Mouse (Mus musculus) MEL (cell line): ENCODE data around the gene Cela1. TPM values are rescaled to one million over a fixed set of nuclear protein-coding genes. Genes with fewer than 3 reads are reported as not detected.
A peak's percentile ranks its signal among the peaks of the same experiment; 100 is the strongest.

Experiments used
- DNase-seq: peaks from one replicate; pipeline ENCODE4 v3.0.0; 2011; ENCODE audit warnings: low read depth, low spot score
- H3K27ac ChIP-seq: 2 replicates; pipeline ENCODE4 v1.5.1; 2012; ENCODE audit warnings: low read depth, mild to moderate bottlenecking, control low read depth, low read length, moderate library complexity; ENCODE audit not compliant: control insufficient read depth
- H3K27me3 ChIP-seq, 2 experiments: fragments of 150-350 bp in 1 of 2; sonication (generic) in 1 of 2; 2 replicates each; pipeline ENCODE4 v1.6.1; 2012; ENCODE audit warnings: low read length in 2 of 2, mild to moderate bottlenecking in 2 of 2, improper control_type of control experiment in 1 of 2, moderate library complexity in 1 of 2; ENCODE audit not compliant: insufficient read depth in 2 of 2, control insufficient read depth in 1 of 2
- H3K36me3 ChIP-seq, 2 experiments: 2 replicates each; pipeline ENCODE4 v1.6.1; 2012 to 2014; ENCODE audit warnings: low read length in 2 of 2, improper control_type of control experiment in 1 of 2, inconsistent platforms in 1 of 2, mild to moderate bottlenecking in 1 of 2; ENCODE audit not compliant: insufficient read depth in 2 of 2, control insufficient read depth in 1 of 2
- H3K4me1 ChIP-seq, 2 experiments: fragments of 150-350 bp in 1 of 2; sonication (generic) in 1 of 2; 2 replicates each; pipeline ENCODE4 v1.6.1; 2012; ENCODE audit warnings: low read length in 2 of 2, improper control_type of control experiment in 1 of 2, mild to moderate bottlenecking in 1 of 2; ENCODE audit not compliant: insufficient read depth in 2 of 2, control insufficient read depth in 1 of 2
- H3K4me3 ChIP-seq, 2 experiments: fragments of 150-350 bp in 1 of 2; sonication (generic) in 1 of 2; 2 replicates each; pipeline ENCODE4 v1.5.1; 2012; ENCODE audit warnings: low read depth in 2 of 2, low read length in 2 of 2, mild to moderate bottlenecking in 2 of 2, moderate library complexity in 2 of 2, control low read depth in 1 of 2, improper control_type of control experiment in 1 of 2; ENCODE audit not compliant: control insufficient read depth in 1 of 2, insufficient read depth in 1 of 2
- H3K79me2 ChIP-seq: 2 replicates; pipeline ENCODE4 v1.6.1; 2012; ENCODE audit warnings: mild to moderate bottlenecking, low read length, moderate library complexity; ENCODE audit not compliant: control insufficient read depth, poor library complexity, insufficient read depth
- H3K9ac ChIP-seq: 2 replicates; pipeline ENCODE4 v1.6.1; 2012; ENCODE audit warnings: low read depth, mild to moderate bottlenecking, control low read depth, low read length, moderate library complexity; ENCODE audit not compliant: control insufficient read depth, poor library complexity, severe bottlenecking
- H3K9me3 ChIP-seq: fragments of 150-350 bp; sonication (generic); replicated peaks from 2 replicates; pipeline ENCODE4 v1.6.1; 2012; ENCODE audit warnings: mild to moderate bottlenecking, low read length, improper control_type of control experiment, moderate library complexity; ENCODE audit not compliant: insufficient read depth
- BHLHE40 ChIP-seq: IDR thresholded peaks from 2 replicates; pipeline ENCODE4 v1.6.1; 2012; ENCODE audit warnings: low read depth, mild to moderate bottlenecking, inconsistent platforms, low read length, improper control_type of control experiment, borderline replicate concordance
- CHD1 ChIP-seq: IDR thresholded peaks from 2 replicates; pipeline ENCODE4 v1.6.1; 2012; ENCODE audit warnings: low read depth, mild to moderate bottlenecking, inconsistent platforms, low read length, improper control_type of control experiment
- CHD2 ChIP-seq: IDR thresholded peaks from 2 replicates; pipeline ENCODE4 v1.6.1; 2011; ENCODE audit warnings: low read length, improper control_type of control experiment
- E2F4 ChIP-seq: IDR thresholded peaks from 2 replicates; pipeline ENCODE4 v1.6.1; 2011; ENCODE audit warnings: low read depth, low read length, improper control_type of control experiment, borderline replicate concordance
- ELF1 ChIP-seq: IDR thresholded peaks from 2 replicates; pipeline ENCODE4 v1.6.1; 2014; ENCODE audit warnings: low read depth, mild to moderate bottlenecking, inconsistent platforms, low read length, improper control_type of control experiment, moderate library complexity
- EP300 ChIP-seq, 2 experiments: IDR thresholded peaks; 2 replicates each; pipeline ENCODE4 v1.6.1; 2011; ENCODE audit warnings: improper control_type of control experiment in 2 of 2, low read length in 2 of 2, low read depth in 1 of 2, mild to moderate bottlenecking in 1 of 2
- ETS1 ChIP-seq: IDR thresholded peaks from 2 replicates; pipeline ENCODE4 v1.6.1; 2012; ENCODE audit warnings: low read depth, mild to moderate bottlenecking, inconsistent platforms, low read length, improper control_type of control experiment, moderate library complexity
- GABPA ChIP-seq: IDR thresholded peaks from 2 replicates; pipeline ENCODE4 v1.6.1; 2012; ENCODE audit warnings: low read depth, mild to moderate bottlenecking, inconsistent platforms, low read length, improper control_type of control experiment, moderate library complexity
- GATA1 ChIP-seq: IDR thresholded peaks from 2 replicates; pipeline ENCODE4 v1.6.1; 2011; ENCODE audit warnings: low read depth, low read length, improper control_type of control experiment
- HCFC1 ChIP-seq: IDR thresholded peaks from 2 replicates; pipeline ENCODE4 v1.6.1; 2012; ENCODE audit warnings: low read depth, mild to moderate bottlenecking, inconsistent platforms, low read length, improper control_type of control experiment, moderate library complexity
- MXI1 ChIP-seq: IDR thresholded peaks from 2 replicates; pipeline ENCODE4 v1.6.1; 2011; ENCODE audit warnings: mild to moderate bottlenecking, low read depth, low read length, improper control_type of control experiment
- MYB ChIP-seq: IDR thresholded peaks from 2 replicates; pipeline ENCODE4 v1.6.1; 2011; ENCODE audit warnings: mild to moderate bottlenecking, low read depth, low read length, improper control_type of control experiment
- MYC ChIP-seq: IDR thresholded peaks from 2 replicates; pipeline ENCODE4 v1.6.1; 2011; ENCODE audit warnings: low read depth, mild to moderate bottlenecking, low read length, improper control_type of control experiment, moderate library complexity
- NELFE ChIP-seq: IDR thresholded peaks from 2 replicates; pipeline ENCODE4 v1.6.1; 2011; ENCODE audit warnings: low read depth, low read length, improper control_type of control experiment
- NRF1 ChIP-seq: IDR thresholded peaks from 2 replicates; pipeline ENCODE4 v1.6.1; 2014; ENCODE audit warnings: low read depth, mild to moderate bottlenecking, inconsistent platforms, low read length, improper control_type of control experiment, moderate library complexity; ENCODE audit not compliant: poor library complexity, insufficient read depth, severe bottlenecking
- POLR2A ChIP-seq, 2 experiments: IDR thresholded peaks; 2 replicates each; pipeline ENCODE4 v1.6.1; 2011 to 2012; ENCODE audit warnings: low read length in 2 of 2, mild to moderate bottlenecking in 2 of 2, control low read depth in 1 of 2, improper control_type of control experiment in 1 of 2, low read depth in 1 of 2, moderate library complexity in 1 of 2; ENCODE audit not compliant: control insufficient read depth in 1 of 2, insufficient read depth in 1 of 2, poor library complexity in 1 of 2
- POLR2AphosphoS2 ChIP-seq: IDR thresholded peaks from 2 replicates; pipeline ENCODE4 v1.6.1; 2011; ENCODE audit warnings: low read length, improper control_type of control experiment
- RAD21 ChIP-seq: IDR thresholded peaks from 2 replicates; pipeline ENCODE4 v1.6.1; 2011; ENCODE audit warnings: mild to moderate bottlenecking, low read depth, low read length, improper control_type of control experiment
- RCOR1 ChIP-seq: IDR thresholded peaks from 2 replicates; pipeline ENCODE4 v1.6.1; 2012; ENCODE audit warnings: low read depth, mild to moderate bottlenecking, inconsistent platforms, low read length, improper control_type of control experiment
- SIN3A ChIP-seq: IDR thresholded peaks from 2 replicates; pipeline ENCODE4 v1.6.1; 2012; ENCODE audit warnings: low read length, improper control_type of control experiment, inconsistent platforms
- TAL1 ChIP-seq: IDR thresholded peaks from 2 replicates; pipeline ENCODE4 v1.6.1; 2012; ENCODE audit warnings: mild to moderate bottlenecking, inconsistent platforms, low read length, moderate library complexity, mixed read lengths
- TBP ChIP-seq: IDR thresholded peaks from 2 replicates; pipeline ENCODE4 v1.8.0; 2011; ENCODE audit warnings: low read depth, low read length, improper control_type of control experiment
- TCF12 ChIP-seq: IDR thresholded peaks from 2 replicates; pipeline ENCODE4 v1.6.1; 2014; ENCODE audit warnings: low read depth, mild to moderate bottlenecking, inconsistent platforms, low read length, improper control_type of control experiment, moderate library complexity
- UBTF ChIP-seq: IDR thresholded peaks from 2 replicates; pipeline ENCODE4 v1.6.1; 2012; ENCODE audit warnings: low read depth, mild to moderate bottlenecking, inconsistent platforms, low read length, improper control_type of control experiment, moderate library complexity, borderline replicate concordance; ENCODE audit not compliant: insufficient read depth
- USF1 ChIP-seq: IDR thresholded peaks from 2 replicates; pipeline ENCODE4 v1.6.1; 2014; ENCODE audit warnings: low read depth, mild to moderate bottlenecking, inconsistent platforms, low read length, improper control_type of control experiment, moderate library complexity
- ZMIZ1 ChIP-seq: IDR thresholded peaks from 2 replicates; pipeline ENCODE4 v1.6.1; 2012; ENCODE audit warnings: low read depth, mild to moderate bottlenecking, inconsistent platforms, low read length, improper control_type of control experiment, moderate library complexity
- ZNF384 ChIP-seq: IDR thresholded peaks from 2 replicates; pipeline ENCODE4 v1.6.1; 2012; ENCODE audit warnings: low read depth, mild to moderate bottlenecking, inconsistent platforms, low read length, improper control_type of control experiment
- polyA plus RNA-seq, 2 experiments: library from polyadenylated mRNA; stranded (reverse) in 1 of 2; unstranded in 1 of 2; fragments of >175 nt in 1 of 2; fragments of >200 nt in 1 of 2; gene quantifications; 2 replicates each; pipeline versions ENCODE4 v1.2.1 to v1.2.4; 2012; ENCODE audit warnings: low replicate concordance in 2 of 2, low read depth in 1 of 2; ENCODE audit not compliant: insufficient read length in 2 of 2, insufficient read depth in 1 of 2, missing spikeins in 1 of 2
- total RNA-seq: library from RNA; depleted of rRNA; stranded (reverse); fragments of 300-350 nt; gene quantifications from 2 replicates; pipeline ENCODE4 v1.2.3, GENCODE M21; 2012

Gene Cela1
- total and polyA plus RNA-seq, 3 experiments: 51.4 to 60.3 TPM; not detected in 1

DNA sequence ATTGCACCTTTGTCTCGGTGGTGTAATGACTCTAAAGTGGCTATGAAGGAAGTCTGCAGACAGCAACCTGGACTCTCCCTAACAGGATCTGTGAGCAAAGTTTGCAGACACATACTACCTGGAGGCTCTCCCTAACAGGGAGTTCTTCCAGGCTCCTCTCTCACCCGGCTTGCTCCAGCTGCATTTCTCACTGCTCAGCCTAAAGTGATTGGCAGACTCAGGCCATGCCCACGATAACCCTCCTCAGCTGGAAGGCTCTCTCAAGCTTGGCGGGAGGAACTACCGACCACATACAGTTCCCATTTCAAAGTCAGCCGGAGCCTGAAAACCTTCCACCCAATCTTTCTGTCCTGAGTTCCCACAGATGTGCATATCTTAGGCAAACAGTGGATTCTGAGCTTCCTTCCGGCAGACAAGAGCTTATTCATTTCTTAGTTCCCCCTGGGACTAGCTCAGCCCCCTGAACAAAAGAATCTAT lies 21.5 kb downstream of the Cela1 start (continued):
- no peak for TF ChIP-seq UBTF
- peak; percentile 87 for TF ChIP-seq RCOR1
- TF ChIP-seq POLR2A (IDR thresholded peaks at IDR 0.05; ENCODE audit: control insufficient read depth in 1 of 2, insufficient read depth in 1 of 2, low read depth in 1 of 2, low read length in 2 of 2, poor library complexity in 1 of 2): peak in 1 of 2 experiments; percentile 49; a peak in 1 of 4 replicates
- no peak for TF ChIP-seq RAD21
- no peak for TF ChIP-seq CHD2
- peak; percentile 91 for TF ChIP-seq TAL1
- TF ChIP-seq POLR2AphosphoS2: 0 out of 2 replicates have a peak, but pooled peaks have one; percentile 23
- peak; percentile 92 for TF ChIP-seq E2F4
- TF ChIP-seq SIN3A: peak; percentile 93
- TF ChIP-seq MYB: no peak
- peak; percentile 86 to 92 for TF ChIP-seq EP300 (IDR thresholded peaks at IDR 0.05; ENCODE audit: low read depth in 1 of 2, low read length in 2 of 2)
- TF ChIP-seq ELF1: no peak
- TF ChIP-seq, all 39 proteins: peak for 15

DNA sequence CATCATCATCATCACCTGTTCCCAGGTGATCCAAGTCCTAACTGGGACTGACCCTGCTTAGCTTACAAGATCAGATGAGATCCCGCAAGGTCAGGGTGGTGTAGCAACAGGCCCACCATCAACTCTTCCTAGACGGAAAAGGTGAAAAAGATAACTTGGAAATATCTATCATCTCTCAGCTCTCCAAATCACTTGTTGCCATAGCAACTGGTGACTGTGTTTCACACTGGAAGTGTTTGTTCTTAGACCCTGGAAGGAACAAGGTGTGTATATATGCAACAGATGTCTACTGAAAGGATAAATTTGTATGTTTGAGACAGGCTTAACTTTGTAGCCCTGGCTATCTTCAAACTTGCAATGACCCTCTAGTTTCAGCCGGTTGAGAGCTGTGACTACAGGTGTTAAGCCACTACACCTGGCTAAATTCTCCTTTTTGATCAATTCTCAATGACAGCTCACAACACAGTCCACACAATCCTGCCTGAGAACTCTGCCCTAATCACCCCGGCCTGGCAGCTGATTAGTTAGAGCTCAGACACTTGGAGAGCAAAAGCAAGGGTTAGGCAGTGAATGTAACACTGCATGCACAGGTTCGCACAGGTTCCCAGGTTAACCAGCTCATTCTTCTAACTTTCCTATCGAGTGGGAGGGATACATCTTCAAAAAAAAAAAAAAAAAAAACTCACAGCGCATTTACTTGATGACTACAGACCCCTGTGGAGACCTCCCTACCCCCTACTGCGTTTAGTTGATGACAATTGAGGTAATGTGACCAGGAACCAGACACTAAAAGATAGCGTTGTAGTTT lies 22.1 kb downstream of the Cela1 start:
- H3K36me3 ChIP-seq: peaks cover 6 to 37% of the 10 kb centered on the region in 2 experiments; a peak in 3 of 4 replicates
- peaks cover 38% of the 10 kb centered on the region for H3K79me2 ChIP-seq
- H3K9ac ChIP-seq: peak overlapping the region; percentile 26
- H3K4me3 ChIP-seq: peak overlapping the region; percentile 2 to 25
- no peaks in the 10 kb centered on the region for H3K27me3 ChIP-seq
- peak; percentile 41 for DNase-seq
- TF ChIP-seq MXI1 (no peak; the same call in 1 of the 2 replicates), NRF1 (no peak), ZNF384 (peak; percentile 65), GATA1 (0 out of 2 replicates have a peak, but pooled peaks have one; percentile 2)
- TF ChIP-seq, all 39 proteins: peak for 2
- Histone ChIP-seq H3K9me3 (no peaks in the 10 kb centered on the region), H3K4me1 (peaks cover 26 to 45% of the 10 kb centered on the region in 2 experiments), H3K27ac (peak overlapping the region; percentile 79)

GRCm38 (mm10) chr15:100664813-100665274 lies 22.9 kb downstream of the Cela1 start:
- Histone ChIP-seq H3K9ac (no peak overlapping the region), H3K36me3 (peaks cover 9 to 35% of the 10 kb centered on the region in 2 experiments), H3K4me1 (peaks cover 26 to 44% of the 10 kb centered on the region in 2 experiments), H3K27ac (peak overlapping the region; percentile 18; the same call in 1 of the 2 replicates), H3K27me3 (no peaks in the 10 kb centered on the region), H3K4me3 (no peak overlapping the region), H3K9me3 (no peaks in the 10 kb centered on the region), H3K79me2 (peaks cover 38% of the 10 kb centered on the region)
- DNase-seq: peak; percentile 75
- TF ChIP-seq BHLHE40 (no peak), ZMIZ1 (no peak), HCFC1 (no peak), USF1 (no peak), TCF12 (no peak), CHD1 (no peak), GABPA (no peak), NRF1 (no peak), ZNF384 (no peak), TBP (peak; percentile 70; the same call in 1 of the 2 replicates), RAD21 (no peak), SIN3A (peak; percentile 52), NELFE (no peak), ETS1 (peak; percentile 36; the same call in 1 of the 2 replicates), MYC (0 out of 2 replicates have a peak, but pooled peaks have one; percentile 42), MYB (no peak), MXI1 (no peak), POLR2A (IDR thresholded peaks at IDR 0.05; ENCODE audit: control insufficient read depth in 1 of 2, insufficient read depth in 1 of 2, low read depth in 1 of 2, low read length in 2 of 2, poor library complexity in 1 of 2) (no peak), POLR2AphosphoS2 (no peak)
